Mouse (Mus musculus): ENCODE data around the gene H2al1f. TPM values are rescaled to one million over a fixed set of nuclear protein-coding genes. Genes with fewer than 3 reads are reported as not detected.
"Not testable (repeated sequence)": the region's sequence is repeated elsewhere in the genome, so short reads cannot be mapped to it uniquely, and the experiment has no call there.

The H2al1f gene
- not detected for polyA plus RNA-seq (2021)

GRCm38 (mm10) chrX:11314858-11315257 lies at the start of gene H2al1f:
Gene H2al1f (plus strand): TSS chrX:11315158.
- H3K27me3 ChIP-seq; ATAC-seq; in situ Hi-C loops (cut with MboI; ENCODE audit: low pct_unique_long_range_greater_than_20kb); CTCF ChIA-PET; DNase-seq (ENCODE audit: low read depth, low spot score); POLR2A ChIA-PET: not testable (repeated sequence)

GRCm38 (mm10) chrX:11267791-11268190 lies 47.2 kb upstream of the H2al1f start:
- no peak for TF ChIP-seq CTCF (IDR thresholded peaks at IDR 0.05)
- in situ Hi-C loops (cut with MboI; ENCODE audit: low pct_unique_long_range_greater_than_20kb): no loop called here
- ChIA-PET POLR2A (no interaction called here), CTCF (interaction anchor here (1.6 kb wide), 1 partner anchor 10 kb away, joined by 4 read pairs; no protein-coding TSS in a partner anchor)
- ATAC-seq (no peak), DNase-seq (ENCODE audit: low read depth, low spot score) (no peak)
- peaks cover 2% of the 10 kb centered on the region for H3K27me3 ChIP-seq

GRCm38 (mm10) chrX:11269074-11269473 lies 45.9 kb upstream of the H2al1f start:
- CTCF ChIA-PET: interaction anchor here (1.6 kb wide), 1 partner anchor 9 kb away, joined by 4 read pairs; no protein-coding TSS in a partner anchor
- TF ChIP-seq CTCF (IDR thresholded peaks at IDR 0.05): no peak
- H3K27me3 ChIP-seq: peaks cover 9% of the 10 kb centered on the region
- ATAC-seq: no peak
- POLR2A ChIA-PET: no interaction called here
- in situ Hi-C loops (cut with MboI; ENCODE audit: low pct_unique_long_range_greater_than_20kb): no loop called here
- no peak for DNase-seq (ENCODE audit: low read depth, low spot score)

GRCm38 (mm10) chrX:11273190-11273589 lies 41.8 kb upstream of the H2al1f start:
- in situ Hi-C loops (cut with MboI; ENCODE audit: low pct_unique_long_range_greater_than_20kb): no loop called here
- DNase-seq (ENCODE audit: low read depth, low spot score) (no peak), ATAC-seq (no peak)
- ChIA-PET CTCF (no interaction called here), POLR2A (no interaction called here)
- no peak for TF ChIP-seq CTCF (IDR thresholded peaks at IDR 0.05)
- peaks cover 18% of the 10 kb centered on the region for H3K27me3 ChIP-seq

- TF ChIP-seq CTCF (IDR thresholded peaks at IDR 0.05): no peak
- in situ Hi-C loops (cut with MboI; ENCODE audit: low pct_unique_long_range_greater_than_20kb): no loop called here
These were observed 37.9 kb upstream of the H2al1f start for GRCm38 (mm10) chrX:11277083-11277482.

GRCm38 (mm10) chrX:11280741-11281140 lies 34.2 kb upstream of the H2al1f start:
- peaks cover 22% of the 10 kb centered on the region for H3K27me3 ChIP-seq
- TF ChIP-seq CTCF (IDR thresholded peaks at IDR 0.05): no peak
- ChIA-PET POLR2A (no interaction called here), CTCF (no interaction called here)
- DNase-seq (ENCODE audit: low read depth, low spot score) (no peak), ATAC-seq (no peak)
- in situ Hi-C loops (cut with MboI; ENCODE audit: low pct_unique_long_range_greater_than_20kb): no loop called here

More at GRCm38 (mm10) chrX:11277083-11277482, 37.9 kb upstream of the H2al1f start:
- ChIA-PET POLR2A (no interaction called here), CTCF (no interaction called here)
- H3K27me3 ChIP-seq: peaks cover 30% of the 10 kb centered on the region
- DNase-seq (ENCODE audit: low read depth, low spot score): no peak
- no peak for ATAC-seq

- no peak for ATAC-seq
- in situ Hi-C loops (cut with MboI; ENCODE audit: low pct_unique_long_range_greater_than_20kb): no loop called here
- peaks cover 16% of the 10 kb centered on the region for H3K27me3 ChIP-seq
- CTCF ChIA-PET: interaction anchor here (1.1 kb wide), 1 partner anchor 8 kb away, joined by 3 read pairs; no protein-coding TSS in a partner anchor
- DNase-seq (ENCODE audit: low read depth, low spot score): no peak
- POLR2A ChIA-PET: interaction anchor here (1.3 kb wide), 1 partner anchor 10 kb away, joined by 3 read pairs; no protein-coding TSS in a partner anchor
- no peak for TF ChIP-seq CTCF (IDR thresholded peaks at IDR 0.05)
These were observed 26.6 kb upstream of the H2al1f start for GRCm38 (mm10) chrX:11288306-11288882.

- in situ Hi-C loops (cut with MboI; ENCODE audit: low pct_unique_long_range_greater_than_20kb): no loop called here
- TF ChIP-seq CTCF (IDR thresholded peaks at IDR 0.05): no peak
- ChIA-PET CTCF (no interaction called here), POLR2A (no interaction called here)
- DNase-seq (ENCODE audit: low read depth, low spot score) (no peak), ATAC-seq (no peak)
- H3K27me3 ChIP-seq: peaks cover 20% of the 10 kb centered on the region
These were observed 25.7 kb upstream of the H2al1f start for GRCm38 (mm10) chrX:11289244-11289643.

GRCm38 (mm10) chrX:11298957-11299356 lies 16.0 kb upstream of the H2al1f start, which contains the start of gene H2al1a:
Gene H2al1a (plus strand): TSS chrX:11299257.
- POLR2A ChIA-PET; DNase-seq (ENCODE audit: low read depth, low spot score); in situ Hi-C loops (cut with MboI; ENCODE audit: low pct_unique_long_range_greater_than_20kb); CTCF ChIA-PET; ATAC-seq: not testable (repeated sequence)
- peaks cover 14% of the 10 kb centered on the region for H3K27me3 ChIP-seq

GRCm38 (mm10) chrX:11302132-11302531 lies 12.8 kb upstream of the H2al1f start, which contains the start of gene H2al1b:
Gene H2al1b (plus strand): TSS chrX:11302432.
- ATAC-seq; in situ Hi-C loops (cut with MboI; ENCODE audit: low pct_unique_long_range_greater_than_20kb); POLR2A ChIA-PET; DNase-seq (ENCODE audit: low read depth, low spot score); CTCF ChIA-PET; H3K27me3 ChIP-seq: not testable (repeated sequence)

- in situ Hi-C loops (cut with MboI; ENCODE audit: low pct_unique_long_range_greater_than_20kb); CTCF ChIA-PET; POLR2A ChIA-PET; DNase-seq (ENCODE audit: low read depth, low spot score); H3K27me3 ChIP-seq; ATAC-seq: not testable (repeated sequence)
These were observed 9.6 kb upstream of the H2al1f start, which contains the start of gene H2al1c for GRCm38 (mm10) chrX:11305355-11305754. Gene H2al1c (plus strand): TSS chrX:11305655.

- ATAC-seq; in situ Hi-C loops (cut with MboI; ENCODE audit: low pct_unique_long_range_greater_than_20kb); POLR2A ChIA-PET; CTCF ChIA-PET; DNase-seq (ENCODE audit: low read depth, low spot score); H3K27me3 ChIP-seq: not testable (repeated sequence)
These were observed 6.4 kb upstream of the H2al1f start, which contains the start of gene H2al1d for GRCm38 (mm10) chrX:11308524-11308923. Gene H2al1d (plus strand): TSS chrX:11308824.

- POLR2A ChIA-PET; ATAC-seq; in situ Hi-C loops (cut with MboI; ENCODE audit: low pct_unique_long_range_greater_than_20kb); CTCF ChIA-PET; DNase-seq (ENCODE audit: low read depth, low spot score); H3K27me3 ChIP-seq: not testable (repeated sequence)
These were observed 3.3 kb upstream of the H2al1f start, which contains the start of gene H2al1e for GRCm38 (mm10) chrX:11311634-11312033. Gene H2al1e (plus strand): TSS chrX:11311934.

GRCm38 (mm10) chrX:11317956-11318355 lies 3.0 kb downstream of the H2al1f start, which contains the start of gene H2al1g:
Gene H2al1g (plus strand): TSS chrX:11318256.
- in situ Hi-C loops (cut with MboI; ENCODE audit: low pct_unique_long_range_greater_than_20kb); POLR2A ChIA-PET; DNase-seq (ENCODE audit: low read depth, low spot score); CTCF ChIA-PET; ATAC-seq; H3K27me3 ChIP-seq: not testable (repeated sequence)

- DNase-seq (ENCODE audit: low read depth, low spot score); in situ Hi-C loops (cut with MboI; ENCODE audit: low pct_unique_long_range_greater_than_20kb); CTCF ChIA-PET; POLR2A ChIA-PET; H3K27me3 ChIP-seq; ATAC-seq: not testable (repeated sequence)
These were observed 6.2 kb downstream of the H2al1f start, which contains the start of gene H2al1h for GRCm38 (mm10) chrX:11321192-11321591. Gene H2al1h (plus strand): TSS chrX:11321492.
